Mouse (Mus musculus) forebrain, embryonic 11.5 days (tissue): Measurements from ENCODE around the gene Arid3a. TPM values are rescaled to one million over a fixed set of nuclear protein-coding genes. Genes with fewer than 3 reads are reported as not detected.

Experiments
- ATAC-seq: fragments of 200-750 bp; cut with Nextera tagmentation; replicated peaks from 2 replicates; pipeline ENCODE4 v1.8.0; 2017; ENCODE audit warnings: moderate TSS enrichment; ENCODE audit not compliant: low FRiP score
- DNase-seq: peaks from one replicate; pipeline ENCODE4 v3.0.0-alpha.2; 2017; ENCODE audit warnings: low spot score
- H3K27ac ChIP-seq: fragments of 300-500 bp; sonication (generic); 2 replicates; pipeline ENCODE4 v1.5.1; 2014; ENCODE audit warnings: low read depth, low read length
- H3K27me3 ChIP-seq: fragments of 300-500 bp; sonication (generic); 2 replicates; pipeline ENCODE4 v1.6.1; 2014; ENCODE audit warnings: mild to moderate bottlenecking, low read length, mixed read lengths; ENCODE audit not compliant: control insufficient read depth, insufficient read depth
- H3K36me3 ChIP-seq: fragments of 300-500 bp; sonication (generic); 2 replicates; pipeline ENCODE4 v1.6.1; 2014; ENCODE audit warnings: mild to moderate bottlenecking, low read length, moderate library complexity, mixed read lengths; ENCODE audit not compliant: control insufficient read depth, insufficient read depth
- H3K4me1 ChIP-seq: fragments of 300-500 bp; sonication (generic); replicated peaks from 2 replicates; pipeline ENCODE4 v1.6.1; 2014; ENCODE audit warnings: low read length, mixed read lengths; ENCODE audit not compliant: control insufficient read depth, insufficient read depth
- H3K4me2 ChIP-seq: fragments of 300-500 bp; sonication (generic); 2 replicates; pipeline ENCODE4 v1.6.1; 2014; ENCODE audit warnings: low read depth, mild to moderate bottlenecking, low read length, moderate library complexity, mixed read lengths; ENCODE audit not compliant: severe bottlenecking
- H3K4me3 ChIP-seq: fragments of 300-500 bp; sonication (generic); 2 replicates; pipeline ENCODE4 v1.5.1; 2014; ENCODE audit warnings: low read depth, low read length
- H3K9ac ChIP-seq: fragments of 300-500 bp; sonication (generic); 2 replicates; pipeline ENCODE4 v1.6.1; 2014; ENCODE audit warnings: low read length
- H3K9me3 ChIP-seq: fragments of 300-500 bp; sonication (generic); 2 replicates; pipeline ENCODE4 v1.6.1; 2016; ENCODE audit warnings: low read length, mixed read lengths; ENCODE audit not compliant: control insufficient read depth
- WGBS: fragments of 180-500 bp; shearing (Covaris S2); extraction: QIAGEN DNeasy Blood & Tissue Kit; methylation state at CpG from one replicate; pipeline ENCODE4 v1.1.7; 2014; 5-methylcytosine and 5-hydroxymethylcytosine counted together
- polyA plus RNA-seq: library from polyadenylated mRNA; unstranded; fragments of >200 nt; fragmentation: Nextera tagmentation; extraction: Ambion mirVana; gene quantifications from 2 replicates; pipeline ENCODE4 v1.2.1, GENCODE M21; 2014

Gene Arid3a
- polyA plus RNA-seq, 1 experiment from 2014 or later = 6.6 TPM

DNA sequence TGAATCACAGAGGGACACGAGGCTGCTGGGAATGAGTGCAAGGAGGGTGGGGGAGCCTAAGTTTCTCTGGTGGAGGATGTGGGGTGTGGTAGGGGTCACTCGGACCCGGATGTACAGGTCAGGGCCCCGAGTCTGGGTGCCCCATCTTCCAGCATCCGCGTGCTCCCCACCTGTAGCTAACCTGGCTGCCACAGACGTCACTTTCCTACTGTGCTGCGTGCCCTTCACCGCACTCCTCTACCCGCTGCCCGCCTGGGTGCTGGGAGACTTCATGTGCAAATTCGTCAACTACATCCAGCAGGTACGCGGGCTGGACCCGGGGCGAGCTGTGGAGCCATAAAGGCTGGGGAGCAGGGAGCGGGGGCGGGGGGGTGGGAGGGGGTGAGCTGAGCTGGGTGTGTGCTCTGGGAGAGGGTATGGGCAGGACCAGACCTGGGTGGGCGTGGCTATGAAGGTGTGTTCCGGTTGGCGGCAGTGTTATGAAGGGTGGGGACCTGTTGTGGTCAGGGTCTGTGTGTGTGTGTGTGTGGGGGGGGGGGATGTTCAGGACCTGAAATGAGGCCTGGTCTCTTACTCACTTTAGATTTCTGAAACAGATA is 7.5 kb upstream of the Arid3a start:
- H3K36me3 ChIP-seq = no peaks in the 10 kb centered on the region
- ATAC-seq (no peak), DNase-seq (no peak)
- 0 out of 2 replicates have a peak overlapping the region, but pooled peaks have one; percentile 11 for H3K4me2 ChIP-seq
- H3K4me1 ChIP-seq = peaks cover 21% of the 10 kb centered on the region
- no peak overlapping the region for H3K9ac ChIP-seq
- no peak overlapping the region for H3K27ac ChIP-seq
- no peak overlapping the region; the same call in 1 of the 2 replicates for H3K4me3 ChIP-seq
- whole genome bisulfite sequencing = 4% methylated on average over 21 of the region's 21 CpGs
- H3K9me3 ChIP-seq = no peaks in the 10 kb centered on the region
- peaks cover 65% of the 10 kb centered on the region for H3K27me3 ChIP-seq

DNA sequence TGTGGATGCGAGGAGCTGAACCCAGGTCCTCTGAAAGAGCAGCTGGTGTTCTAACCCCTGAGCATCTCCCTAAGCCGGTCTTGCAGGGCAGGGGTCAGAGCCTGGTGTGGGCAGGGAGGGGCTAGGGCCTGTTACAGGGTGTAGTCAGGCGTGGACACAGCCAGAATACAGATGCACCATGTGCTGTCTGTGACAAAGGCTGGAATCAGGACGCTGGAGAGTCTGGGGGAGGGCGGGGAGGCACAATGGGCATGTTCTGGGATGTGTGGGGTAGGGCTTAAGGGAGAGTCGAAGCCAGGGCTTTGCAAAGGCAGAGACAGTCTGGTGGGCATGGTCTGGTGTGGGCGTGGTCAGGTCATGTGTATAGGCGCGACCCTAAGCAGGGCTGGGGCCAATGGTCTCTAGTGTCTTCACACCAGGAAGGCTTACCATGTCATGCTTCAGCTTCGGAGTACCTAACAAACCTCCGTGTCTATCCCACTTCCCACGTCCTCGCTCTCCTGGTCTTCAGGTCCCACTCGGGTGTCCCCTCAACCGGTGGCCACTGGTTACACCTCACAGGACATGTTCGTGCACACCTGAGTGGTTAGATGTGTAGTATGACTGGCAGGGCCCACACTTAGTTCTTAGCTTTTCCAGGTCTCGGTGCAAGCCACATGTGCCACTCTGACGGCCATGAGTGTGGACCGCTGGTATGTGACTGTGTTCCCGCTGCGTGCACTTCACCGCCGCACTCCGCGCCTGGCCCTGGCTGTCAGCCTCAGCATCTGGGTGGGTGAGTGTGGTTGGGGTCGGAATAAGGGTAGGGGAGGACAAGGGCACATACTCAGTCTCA is 6.6 kb upstream of the Arid3a start:
- DNase-seq (no peak), ATAC-seq (peak; percentile 25; the same call in 1 of the 2 replicates)
- no peak overlapping the region for H3K9ac ChIP-seq
- H3K36me3 ChIP-seq = no peaks in the 10 kb centered on the region
- no peak overlapping the region for H3K4me2 ChIP-seq
- peaks cover 20% of the 10 kb centered on the region for H3K4me1 ChIP-seq
- H3K4me3 ChIP-seq = no peak overlapping the region
- no peak overlapping the region for H3K27ac ChIP-seq
- peaks cover 65% of the 10 kb centered on the region for H3K27me3 ChIP-seq
- 17% methylated on average over 26 of the region's 26 CpGs for WGBS
- no peaks in the 10 kb centered on the region for H3K9me3 ChIP-seq

GRCm38 (mm10) chr10:79920958-79921535 is 5.8 kb upstream of the Arid3a start, which contains the start of gene R3hdm4:
TSS of gene R3hdm4 (minus strand) at chr10:79921208.
- no peak for ATAC-seq
- Histone ChIP-seq H3K4me2 (peak within 1 kb of the TSS; percentile 21; the same call in 1 of the 2 replicates), H3K27me3 (peaks cover 65% of the 10 kb centered on the region), H3K27ac (no peak within 1 kb of the TSS), H3K9ac (no peak within 1 kb of the TSS), H3K4me1 (peaks cover 14% of the 10 kb centered on the region; the same call in 1 of the 2 replicates), H3K9me3 (no peaks in the 10 kb centered on the region), H3K36me3 (no peaks in the 10 kb centered on the region), H3K4me3 (peak within 1 kb of the TSS; percentile 17; the same call in 1 of the 2 replicates)
- 4% methylated on average over 41 of the region's 41 CpGs for WGBS
- DNase-seq = no peak

GRCm38 (mm10) chr10:79921572-79921971 is 5.3 kb upstream of the Arid3a start:
- no peak for DNase-seq

GRCm38 (mm10) chr10:79924998-79925784 is 1.7 kb upstream of the Arid3a start:
- ATAC-seq (0 out of 2 replicates have a peak, but pooled peaks have one; percentile 6), DNase-seq (peak; percentile 95)
- H3K4me2 ChIP-seq = no peak overlapping the region
- H3K9ac ChIP-seq = no peak overlapping the region
- H3K9me3 ChIP-seq = no peaks in the 10 kb centered on the region
- H3K4me3 ChIP-seq = no peak overlapping the region
- peaks cover 11% of the 10 kb centered on the region for H3K4me1 ChIP-seq
- 13% methylated on average over 29 of the region's 29 CpGs for WGBS
- H3K27ac ChIP-seq = no peak overlapping the region
- no peaks in the 10 kb centered on the region for H3K36me3 ChIP-seq
- peaks cover 34% of the 10 kb centered on the region for H3K27me3 ChIP-seq

More at GRCm38 (mm10) chr10:79921572-79921971, 5.3 kb upstream of the Arid3a start:
- Histone ChIP-seq H3K4me3 (peak overlapping the region; percentile 17; the same call in 1 of the 2 replicates), H3K27ac (no peak overlapping the region), H3K36me3 (no peaks in the 10 kb centered on the region), H3K4me2 (peak overlapping the region; percentile 21; the same call in 1 of the 2 replicates), H3K27me3 (peaks cover 65% of the 10 kb centered on the region), H3K9me3 (no peaks in the 10 kb centered on the region), H3K4me1 (peaks cover 14% of the 10 kb centered on the region; the same call in 1 of the 2 replicates), H3K9ac (no peak overlapping the region)
- WGBS = 1% methylated on average over 34 of the region's 34 CpGs
- ATAC-seq = no peak

DNA sequence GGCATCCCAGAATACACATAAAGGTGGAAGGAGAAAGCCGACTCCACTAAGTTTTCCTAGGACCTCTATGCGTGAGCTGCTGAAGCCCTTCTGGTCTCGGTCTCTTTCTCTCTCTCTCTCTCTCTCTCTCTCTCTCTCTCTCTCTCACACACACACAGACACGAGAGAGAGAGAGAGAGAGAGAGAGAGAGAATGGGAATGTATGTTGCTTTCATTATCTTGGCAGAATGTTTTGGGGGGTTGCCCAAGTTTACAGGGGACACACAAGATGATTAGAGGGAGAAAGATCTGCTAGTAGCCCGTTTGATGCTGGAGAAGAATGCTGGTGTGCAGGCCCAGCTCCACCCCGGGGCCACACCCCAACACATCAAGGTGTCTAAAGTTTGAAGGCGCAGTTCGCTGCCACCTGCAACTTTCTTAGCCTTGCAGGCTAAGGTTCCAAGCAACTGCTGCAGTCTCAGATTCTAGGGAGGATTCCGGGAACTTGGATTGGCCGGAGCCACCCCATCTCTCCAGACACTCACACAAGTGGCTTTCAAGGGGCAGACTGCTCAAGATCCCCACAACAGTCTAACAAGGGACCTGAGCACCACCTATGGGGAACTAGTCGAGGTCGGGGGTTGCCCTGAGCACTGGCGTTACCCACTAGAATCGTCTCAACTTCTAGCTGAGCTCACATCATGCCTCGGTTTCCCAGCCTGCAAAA is 905 bp upstream of the Arid3a start:
- H3K27ac ChIP-seq = 0 out of 2 replicates have a peak overlapping the region, but pooled peaks have one; percentile 25

DNA sequence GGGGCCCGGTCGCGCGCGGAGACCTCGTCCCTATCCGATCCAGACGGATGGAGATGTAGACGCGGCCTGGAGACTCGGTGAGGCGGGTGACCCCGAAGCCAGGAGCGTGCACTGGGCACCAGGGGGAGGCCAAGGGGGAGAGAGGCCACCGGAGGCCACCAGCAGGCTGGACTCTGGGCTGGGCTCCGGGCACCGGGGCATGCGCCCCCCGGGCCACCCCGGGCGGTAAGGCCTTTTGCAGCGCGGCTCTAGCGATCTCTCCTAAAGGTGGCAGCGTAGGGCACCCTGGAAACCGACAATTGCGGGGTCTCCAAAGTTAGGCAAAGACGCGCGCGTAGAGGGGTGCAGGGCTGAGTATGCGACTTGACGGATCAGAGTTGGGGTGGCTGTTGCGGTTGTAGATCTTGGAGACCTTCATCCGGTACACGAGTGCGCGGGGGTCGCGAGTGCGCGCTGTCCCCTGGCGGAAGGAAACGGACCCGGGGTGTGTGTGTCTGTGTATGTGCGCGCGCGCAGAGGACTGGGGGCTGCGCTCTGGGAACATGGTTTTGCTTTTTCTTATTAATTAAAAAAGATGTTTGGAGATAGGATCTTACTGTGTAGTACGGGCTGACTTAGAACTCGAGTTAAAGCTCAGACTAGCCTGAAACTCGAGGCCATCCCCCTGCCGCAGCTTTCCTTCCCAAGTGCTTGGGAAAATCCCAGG is 634 bp downstream of the Arid3a start:
- Histone ChIP-seq H3K27me3 (peaks cover 11% of the 10 kb centered on the region), H3K4me3 (peak overlapping the region; percentile 86), H3K27ac (peak overlapping the region; percentile 72), H3K36me3 (no peaks in the 10 kb centered on the region), H3K4me2 (peak overlapping the region; percentile 83), H3K9me3 (no peaks in the 10 kb centered on the region), H3K4me1 (peaks cover 6% of the 10 kb centered on the region), H3K9ac (peak overlapping the region; percentile 83)
- ATAC-seq (peak; percentile 61), DNase-seq (peak; percentile 87)
- 0% methylated on average over 53 of the region's 54 CpGs for WGBS

More for the DNA sequence above, 905 bp upstream of the Arid3a start:
- ATAC-seq = no peak
- Histone ChIP-seq H3K4me1 (peaks cover 7% of the 10 kb centered on the region), H3K4me2 (peak overlapping the region; percentile 83), H3K9ac (peak overlapping the region; percentile 83; the same call in 1 of the 2 replicates), H3K27me3 (peaks cover 27% of the 10 kb centered on the region), H3K4me3 (peak overlapping the region; percentile 86), H3K9me3 (no peaks in the 10 kb centered on the region), H3K36me3 (no peaks in the 10 kb centered on the region)
- DNase-seq = no peak
- 14% methylated on average over 14 of the region's 15 CpGs for WGBS
